Mouse (Mus musculus) ES-Bruce4 (cell line): ENCODE measurements at regions not wholly inside any gene's neighbourhood (a gene's known extent, or its start where the extent isn't known, plus 50 kb on each side); places are given as distances from the start of the nearest gene placed in this dataset.

Experiments used
- H3K27ac ChIP-seq: 2 replicates; pipeline ENCODE4 v1.5.1; 2012; ENCODE audit warnings: low read length, inconsistent platforms; ENCODE audit not compliant: insufficient read depth
- H3K27me3 ChIP-seq: 2 replicates; pipeline ENCODE4 v1.6.1; 2012; ENCODE audit warnings: mild to moderate bottlenecking, low read length, inconsistent platforms; ENCODE audit not compliant: control insufficient read depth, poor library complexity, insufficient read depth, severe bottlenecking
- H3K36me3 ChIP-seq: 2 replicates; pipeline ENCODE4 v1.6.1; 2012; ENCODE audit warnings: inconsistent platforms, mild to moderate bottlenecking, low read length, moderate library complexity; ENCODE audit not compliant: control insufficient read depth, poor library complexity, insufficient read depth, severe bottlenecking
- H3K4me1 ChIP-seq: one replicate; pipeline ENCODE4 v1.8.1; 2011; ENCODE audit warnings: low read length; ENCODE audit not compliant: control insufficient read depth, insufficient read depth
- H3K4me3 ChIP-seq: 2 replicates; pipeline ENCODE4 v1.5.1; 2011; ENCODE audit warnings: low read depth, mild to moderate bottlenecking, low read length
- H3K9ac ChIP-seq: 2 replicates; pipeline ENCODE4 v1.6.1; 2012; ENCODE audit warnings: low read depth, mild to moderate bottlenecking, inconsistent platforms; ENCODE audit not compliant: poor library complexity, severe bottlenecking
- H3K9me3 ChIP-seq: replicated peaks from 2 replicates; pipeline ENCODE4 v1.6.1; 2012; ENCODE audit warnings: mild to moderate bottlenecking, low read length, inconsistent platforms; ENCODE audit not compliant: control insufficient read depth, poor library complexity, insufficient read depth, severe bottlenecking
- CTCF ChIP-seq: IDR thresholded peaks from one replicate; pipeline ENCODE4 v1.8.1; 2011; ENCODE audit warnings: low read depth, low read length
- EP300 ChIP-seq: IDR thresholded peaks from 2 replicates; pipeline ENCODE4 v1.6.1; 2011; ENCODE audit warnings: low read depth, low read length; ENCODE audit not compliant: insufficient read depth
- POLR2A ChIP-seq: IDR thresholded peaks from one replicate; pipeline ENCODE4 v1.8.1; 2011; ENCODE audit warnings: low read length; ENCODE audit not compliant: insufficient read depth

DNA sequence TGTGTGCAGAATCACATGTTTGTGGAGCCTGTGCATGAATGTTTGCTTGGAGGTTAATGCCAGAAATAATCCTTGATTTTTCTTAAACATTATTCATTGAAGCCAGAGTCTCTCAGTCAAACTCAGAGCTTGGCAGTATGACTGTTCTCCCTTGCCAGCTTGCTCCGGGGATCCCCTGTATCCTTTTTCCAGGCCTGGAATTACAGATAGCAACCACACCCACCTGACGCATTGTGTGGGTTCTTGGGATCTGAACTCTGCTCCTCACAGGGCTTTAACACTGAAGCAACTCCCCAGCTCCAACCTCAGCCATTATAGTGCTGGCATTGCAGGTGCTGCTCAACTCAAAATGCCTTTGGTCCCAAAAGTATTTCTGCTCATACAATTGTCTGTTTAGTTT is 262.8 kb upstream of the Far2 start:
- no peaks in the 10 kb centered on the region for H3K36me3 ChIP-seq
- H3K4me3 ChIP-seq: no peak overlapping the region
- no peaks in the 10 kb centered on the region for H3K9me3 ChIP-seq
- H3K27ac ChIP-seq: no peak overlapping the region
- no peaks in the 10 kb centered on the region for H3K4me1 ChIP-seq
- TF ChIP-seq CTCF (no peak), EP300 (no peak), POLR2A (no peak)
- no peak overlapping the region for H3K9ac ChIP-seq
- no peaks in the 10 kb centered on the region; the same call in 1 of the 2 replicates for H3K27me3 ChIP-seq

GRCm38 (mm10) chr6:147784854-147785253 is 262.2 kb upstream of the Far2 start:
- TF ChIP-seq CTCF: no peak
- no peak for TF ChIP-seq POLR2A
- no peak for TF ChIP-seq EP300
- Histone ChIP-seq H3K27me3 (no peaks in the 10 kb centered on the region; the same call in 1 of the 2 replicates), H3K4me1 (no peaks in the 10 kb centered on the region), H3K27ac (no peak overlapping the region), H3K4me3 (no peak overlapping the region), H3K9me3 (no peaks in the 10 kb centered on the region), H3K36me3 (no peaks in the 10 kb centered on the region), H3K9ac (no peak overlapping the region)

DNA sequence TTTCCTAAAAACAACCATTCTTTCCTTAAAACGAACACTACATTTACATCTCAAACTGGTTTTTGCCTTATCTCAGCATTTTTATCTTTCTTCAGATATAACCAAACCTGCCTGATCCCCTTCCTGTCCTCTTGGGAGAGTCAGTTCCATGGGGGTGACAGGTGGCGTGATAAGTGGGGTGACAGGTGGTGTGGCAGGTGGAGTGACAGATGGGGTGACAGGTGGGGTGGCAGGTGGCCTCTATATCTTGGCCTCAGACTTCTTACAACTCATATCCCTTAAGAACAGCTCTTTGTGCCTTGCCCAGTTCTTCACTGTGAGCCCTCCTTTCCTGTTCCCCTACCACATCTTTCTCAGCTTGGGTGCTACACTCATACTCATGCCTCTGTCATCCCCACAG is 259.0 kb upstream of the Far2 start:
- no peaks in the 10 kb centered on the region for H3K4me1 ChIP-seq
- no peak overlapping the region for H3K27ac ChIP-seq
- no peak for TF ChIP-seq POLR2A
- no peaks in the 10 kb centered on the region for H3K36me3 ChIP-seq
- H3K27me3 ChIP-seq: no peaks in the 10 kb centered on the region
- H3K4me3 ChIP-seq: no peak overlapping the region
- H3K9me3 ChIP-seq: no peaks in the 10 kb centered on the region
- H3K9ac ChIP-seq: no peak overlapping the region

- TF ChIP-seq POLR2A: no peak
- no peak for TF ChIP-seq EP300
- TF ChIP-seq CTCF: no peak
- no peaks in the 10 kb centered on the region for H3K9me3 ChIP-seq
- no peak overlapping the region for H3K4me3 ChIP-seq
- H3K27me3 ChIP-seq: no peaks in the 10 kb centered on the region
- H3K27ac ChIP-seq: no peak overlapping the region
- H3K36me3 ChIP-seq: no peaks in the 10 kb centered on the region
- H3K4me1 ChIP-seq: no peaks in the 10 kb centered on the region
- H3K9ac ChIP-seq: no peak overlapping the region
These were observed 257.9 kb upstream of the Far2 start for GRCm38 (mm10) chr6:147789112-147789511.

DNA sequence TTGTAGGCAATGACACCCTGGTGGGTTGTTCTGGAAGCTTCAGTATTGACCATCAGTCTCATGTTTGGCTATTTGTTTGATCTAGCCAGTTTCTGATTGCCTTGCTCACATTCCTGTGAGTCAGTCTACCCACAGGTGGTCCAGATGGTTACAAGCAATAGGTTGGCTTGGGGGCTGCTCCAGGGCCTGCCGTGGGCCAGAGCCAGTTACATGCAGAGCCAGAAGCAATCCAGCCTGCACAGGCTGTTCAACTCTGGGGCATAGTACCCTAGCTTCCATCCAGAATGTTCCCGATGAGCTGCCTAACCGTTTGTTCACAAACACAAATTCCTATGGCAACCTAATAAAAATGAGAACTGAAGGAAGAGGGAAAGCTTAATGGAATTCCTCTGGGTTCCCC is 253.2 kb upstream of the Far2 start:
- no peaks in the 10 kb centered on the region for H3K4me1 ChIP-seq
- H3K27me3 ChIP-seq: no peaks in the 10 kb centered on the region
- no peak overlapping the region for H3K27ac ChIP-seq
- no peaks in the 10 kb centered on the region for H3K9me3 ChIP-seq
- no peak overlapping the region for H3K9ac ChIP-seq
- no peak for TF ChIP-seq CTCF
- H3K36me3 ChIP-seq: no peaks in the 10 kb centered on the region
- no peak overlapping the region for H3K4me3 ChIP-seq

GRCm38 (mm10) chr6:147794351-147794750 is 252.7 kb upstream of the Far2 start:
- Histone ChIP-seq H3K9me3 (no peaks in the 10 kb centered on the region), H3K4me1 (no peaks in the 10 kb centered on the region), H3K4me3 (no peak overlapping the region), H3K36me3 (no peaks in the 10 kb centered on the region), H3K27ac (no peak overlapping the region), H3K27me3 (no peaks in the 10 kb centered on the region), H3K9ac (no peak overlapping the region)
- TF ChIP-seq POLR2A: no peak
- TF ChIP-seq EP300: no peak
- no peak for TF ChIP-seq CTCF
